Mouse (Mus musculus) thymus, adult 2 months (tissue): ENCODE measurements at regions not wholly inside any gene's neighbourhood (a gene's known extent, or its start where the extent isn't known, plus 50 kb on each side); places are given as distances from the start of the nearest gene placed in this dataset.

Experiments
- CTCF ChIP-seq: fragments of 200-500 bp; IDR thresholded peaks from 2 replicates; pipeline ENCODE4 v1.5.1; 2012; ENCODE audit warnings: mild to moderate bottlenecking, control low read depth, low read length, moderate library complexity, borderline replicate concordance; ENCODE audit not compliant: control insufficient read depth, poor library complexity, insufficient read depth; ENCODE audit errors: extremely low read depth
- POLR2A ChIP-seq: fragments of 200-500 bp; IDR thresholded peaks from 2 replicates; pipeline ENCODE4 v1.6.1; 2012; ENCODE audit warnings: mild to moderate bottlenecking, low read length, control low read depth, moderate library complexity; ENCODE audit not compliant: control insufficient read depth, poor library complexity, insufficient read depth; ENCODE audit errors: extremely low read depth

GRCm38 (mm10) chr14:105722923-105723322 is 173.7 kb downstream of the Spry2 start:
- no peak for TF ChIP-seq POLR2A
- no peak for TF ChIP-seq CTCF
